Mouse (Mus musculus) heart, postnatal 14 days (tissue): ENCODE results near the gene Ick. TPM values are rescaled to one million over a fixed set of nuclear protein-coding genes. Genes with fewer than 3 reads are reported as not detected.

Experiments
- total RNA-seq, 2 experiments: library from RNA; stranded (reverse); gene quantifications; 2 replicates each; pipeline ENCODE4 v1.2.3; 2021

Ick gene
- total RNA-seq, 2 experiments from 2014 or later: 16.2 to 16.6 TPM

Other genes starting within 250 kb of the Ick start
- 10 to 100 TPM; 44.9 to 54.1 TPM for gene Elovl5, start 191.8 kb upstream of the Ick start, total RNA-seq
- gene Gcm1, start 57.3 kb upstream of the Ick start, total RNA-seq: not detected
- gene Fbxo9, start 127 bp upstream of the Ick start, total RNA-seq: 10 to 100 TPM; 65.4 to 70.7 TPM
- gene Gsta4, start 73.6 kb downstream of the Ick start, total RNA-seq: 10 to 100 TPM; 60.1 to 70.6 TPM
- under 1 TPM in 1 of 2 experiments, not detected in 1; 0.55 TPM for gene Gsta1, start 121.5 kb downstream of the Ick start, total RNA-seq
- gene Gm3776, start 147.9 kb downstream of the Ick start, total RNA-seq: not detected
- gene Gm10639, start 180.7 kb downstream of the Ick start, total RNA-seq: not detected
- gene Omt2a, start 205.6 kb downstream of the Ick start, total RNA-seq: not detected
- gene Omt2b, start 218.4 kb downstream of the Ick start, total RNA-seq: not detected
- not detected for gene Gsta2, start 246.6 kb downstream of the Ick start, total RNA-seq